Mouse (Mus musculus) spleen, adult 2 months (tissue): ENCODE measurements at regions not wholly inside any gene's neighbourhood (a gene's known extent, or its start where the extent isn't known, plus 50 kb on each side); places are given as distances from the start of the nearest gene placed in this dataset.

Experiments
- CTCF ChIP-seq: fragments of 200-500 bp; IDR thresholded peaks from 2 replicates; pipeline ENCODE4 v1.5.1; 2011; ENCODE audit warnings: mild to moderate bottlenecking, inconsistent platforms; ENCODE audit not compliant: insufficient read depth, insufficient read length, insufficient replicate concordance; ENCODE audit errors: extremely low read depth
- POLR2A ChIP-seq: fragments of 200-500 bp; IDR thresholded peaks from 2 replicates; pipeline ENCODE4 v1.6.1; 2011; ENCODE audit warnings: low read depth, low read length, inconsistent platforms

- TF ChIP-seq CTCF (no peak), POLR2A (no peak)
Observed at GRCm38 (mm10) chr13:20026612-20027011, 63.8 kb upstream of the Elmo1 start.
